Mouse (Mus musculus) kidney, adult 2 months (tissue): ENCODE data around the gene Ncaph2. TPM values are rescaled to one million over a fixed set of nuclear protein-coding genes. Genes with fewer than 3 reads are reported as not detected.

Experiments used
- DNase-seq: peaks from one replicate; pipeline ENCODE4 v3.0.0; 2021
- H3K27ac ChIP-seq: fragments of 200-500 bp; 2 replicates; pipeline ENCODE4 v1.5.1; 2012; ENCODE audit warnings: low read depth, low read length, control low read depth, inconsistent platforms; ENCODE audit not compliant: insufficient read depth
- H3K27me3 ChIP-seq: fragments of 200-500 bp; replicated peaks from 2 replicates; pipeline ENCODE4 v1.6.1; 2012; ENCODE audit warnings: mild to moderate bottlenecking, moderate library complexity, low read length, inconsistent platforms; ENCODE audit not compliant: control insufficient read depth, insufficient read depth
- H3K36me3 ChIP-seq: fragments of 200-500 bp; 2 replicates; pipeline ENCODE4 v1.6.1; 2012; ENCODE audit warnings: mild to moderate bottlenecking, moderate library complexity, low read length, inconsistent platforms; ENCODE audit not compliant: control insufficient read depth, insufficient read depth
- H3K4me1 ChIP-seq: fragments of 200-500 bp; 2 replicates; pipeline ENCODE4 v1.6.1; 2011; ENCODE audit warnings: low read length; ENCODE audit not compliant: control insufficient read depth, insufficient read depth
- H3K4me3 ChIP-seq: fragments of 200-500 bp; 2 replicates; pipeline ENCODE4 v1.5.1; 2011; ENCODE audit warnings: mild to moderate bottlenecking, low read depth, low read length, control low read depth; ENCODE audit not compliant: insufficient read depth
- CTCF ChIP-seq: fragments of 200-500 bp; conservative IDR thresholded peaks from 2 replicates; pipeline ENCODE4 v1.5.1; 2011; ENCODE audit warnings: low read depth, mild to moderate bottlenecking, control low read depth, low read length, moderate library complexity, mixed read lengths; ENCODE audit not compliant: insufficient read depth, insufficient read length
- POLR2A ChIP-seq: fragments of 200-500 bp; IDR thresholded peaks from one replicate; pipeline ENCODE4 v1.6.1; 2011; ENCODE audit warnings: low read depth, low read length, control low read depth
- WGBS: fragments of 180-500 bp; shearing (Covaris S2); methylation state at CpG from one replicate; pipeline ENCODE4 v1.1.7; 2018; 5-methylcytosine and 5-hydroxymethylcytosine counted together
- polyA plus RNA-seq: library from polyadenylated mRNA; depleted of rRNA; stranded (reverse); fragments of >200 nt; gene quantifications from 2 replicates; pipeline ENCODE4 v1.2.3, GENCODE M21; 2012

Ncaph2 gene
- polyA plus RNA-seq, 1 experiment: 111 TPM

DNA sequence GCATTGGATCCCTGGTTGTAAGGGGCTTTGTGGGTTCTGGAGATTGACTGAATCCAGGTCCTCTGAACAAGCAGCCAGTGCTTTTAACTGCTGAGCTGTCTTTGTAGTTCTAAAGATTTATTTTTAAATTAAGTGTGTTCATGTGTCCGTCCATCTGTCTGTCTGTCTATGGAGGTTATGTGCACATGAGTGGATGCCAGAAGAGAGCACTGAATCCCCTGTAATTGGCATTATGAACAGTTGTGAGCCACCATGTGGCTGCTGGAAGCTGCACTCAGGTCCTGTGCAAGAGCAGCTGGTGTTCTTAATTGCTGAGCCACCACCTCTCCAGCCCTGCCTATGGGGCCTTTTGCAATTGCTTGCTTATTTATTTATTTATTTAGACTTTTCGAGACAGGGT lies 42.6 kb downstream of the Ncaph2 start:
- Histone ChIP-seq H3K27ac (no peak overlapping the region), H3K27me3 (no peaks in the 10 kb centered on the region), H3K4me3 (no peak overlapping the region), H3K36me3 (no peaks in the 10 kb centered on the region), H3K4me1 (no peaks in the 10 kb centered on the region)
- WGBS: 84% methylated on average over 2 of the region's 2 CpGs
- DNase-seq: no peak
- TF ChIP-seq POLR2A: no peak
- TF ChIP-seq CTCF: no peak

DNA sequence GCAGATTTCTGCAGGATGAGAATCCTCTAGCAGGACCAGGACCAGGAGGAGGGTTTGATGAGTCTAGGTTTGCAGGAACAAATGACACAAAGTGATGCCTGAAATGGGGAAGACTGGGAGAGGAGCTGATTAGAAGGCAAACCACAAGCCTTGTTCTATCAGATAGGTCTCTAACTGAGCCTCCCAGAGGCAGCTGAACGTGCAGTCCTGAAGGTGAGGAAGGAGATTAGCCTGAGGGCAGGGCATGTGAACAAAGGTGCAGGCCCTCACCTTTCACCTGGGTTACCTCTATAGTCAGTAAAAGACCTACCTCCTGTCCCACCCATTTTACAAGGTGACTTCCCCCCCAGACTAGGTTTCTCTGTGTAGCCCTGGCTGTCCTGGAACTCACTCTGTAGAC lies 44.2 kb downstream of the Ncaph2 start:
- Histone ChIP-seq H3K36me3 (no peaks in the 10 kb centered on the region), H3K4me3 (no peak overlapping the region), H3K27me3 (no peaks in the 10 kb centered on the region), H3K4me1 (no peaks in the 10 kb centered on the region), H3K27ac (no peak overlapping the region)
- no peak for TF ChIP-seq POLR2A
- no peak for TF ChIP-seq CTCF
- no peak for DNase-seq
- 69% methylated on average over 1 of the region's 1 CpGs for WGBS

DNA sequence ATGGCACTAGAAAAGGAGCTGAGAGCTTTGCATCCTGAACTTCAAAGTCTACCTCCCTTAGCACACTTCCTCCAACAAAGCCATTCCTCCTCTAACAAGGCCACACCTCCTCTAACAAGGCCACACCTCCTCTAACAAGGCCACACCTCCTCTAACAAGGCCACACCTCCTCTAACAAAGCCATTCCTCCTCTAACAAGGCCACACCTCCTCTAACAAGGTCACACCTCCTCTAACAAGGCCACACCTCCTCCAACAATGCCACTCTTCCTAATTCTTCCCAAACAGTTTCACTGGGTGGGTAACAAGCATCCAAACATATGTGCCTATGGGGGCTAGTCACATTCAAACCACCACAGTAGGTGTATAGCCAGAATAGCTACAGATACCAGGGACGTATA lies 47.0 kb downstream of the Ncaph2 start:
- TF ChIP-seq CTCF: no peak
- TF ChIP-seq POLR2A: no peak
- Histone ChIP-seq H3K4me3 (no peak overlapping the region), H3K4me1 (no peaks in the 10 kb centered on the region), H3K27ac (no peak overlapping the region), H3K27me3 (no peaks in the 10 kb centered on the region; the same call in 1 of the 2 replicates), H3K36me3 (no peaks in the 10 kb centered on the region)
- 96% methylated on average over 1 of the region's 1 CpGs for WGBS
- DNase-seq: no peak

DNA sequence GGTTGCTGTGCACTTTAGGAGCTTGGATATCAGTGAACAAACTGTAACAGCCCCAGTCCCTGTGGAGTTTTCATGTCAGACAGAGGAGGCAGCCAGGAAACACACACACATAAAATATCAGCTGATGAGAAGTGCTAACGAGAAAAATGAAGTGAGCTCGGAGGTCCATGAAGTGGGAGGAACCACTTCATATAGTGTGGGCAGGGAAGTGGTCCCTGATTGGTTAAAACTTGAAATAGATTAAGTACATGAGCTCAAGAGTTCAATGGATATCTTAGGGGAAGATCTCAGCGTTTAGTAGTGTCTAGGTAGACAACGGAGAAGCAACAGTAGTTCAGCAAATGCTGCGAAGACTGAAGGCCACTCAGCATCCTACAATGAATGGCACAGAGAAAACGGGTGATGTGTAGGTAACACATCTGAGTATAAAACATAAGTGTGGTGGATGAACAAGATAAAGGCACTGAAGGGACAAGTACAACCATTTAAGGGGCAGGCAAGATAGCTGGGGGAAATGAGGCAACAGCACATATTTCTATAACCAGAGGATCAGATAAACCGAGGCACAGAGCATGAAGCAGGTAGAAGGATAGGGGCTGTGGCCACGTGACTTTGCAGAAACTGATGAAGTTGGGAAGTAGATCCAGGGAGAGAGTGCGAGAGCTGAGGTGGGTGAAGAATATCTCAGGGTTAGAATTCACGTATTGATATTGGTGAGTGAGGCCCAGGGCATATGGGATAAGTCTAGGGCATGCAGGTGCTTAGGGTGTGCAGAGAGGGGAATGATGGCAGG lies 49.5 kb downstream of the Ncaph2 start:
- no peaks in the 10 kb centered on the region for H3K4me1 ChIP-seq
- H3K4me3 ChIP-seq: no peak overlapping the region
- H3K27ac ChIP-seq: no peak overlapping the region
- H3K27me3 ChIP-seq: no peaks in the 10 kb centered on the region; the same call in 1 of the 2 replicates
- no peaks in the 10 kb centered on the region for H3K36me3 ChIP-seq
- 77% methylated on average over 10 of the region's 10 CpGs for WGBS
- no peak for DNase-seq
- no peak for TF ChIP-seq CTCF
- TF ChIP-seq POLR2A: no peak

DNA sequence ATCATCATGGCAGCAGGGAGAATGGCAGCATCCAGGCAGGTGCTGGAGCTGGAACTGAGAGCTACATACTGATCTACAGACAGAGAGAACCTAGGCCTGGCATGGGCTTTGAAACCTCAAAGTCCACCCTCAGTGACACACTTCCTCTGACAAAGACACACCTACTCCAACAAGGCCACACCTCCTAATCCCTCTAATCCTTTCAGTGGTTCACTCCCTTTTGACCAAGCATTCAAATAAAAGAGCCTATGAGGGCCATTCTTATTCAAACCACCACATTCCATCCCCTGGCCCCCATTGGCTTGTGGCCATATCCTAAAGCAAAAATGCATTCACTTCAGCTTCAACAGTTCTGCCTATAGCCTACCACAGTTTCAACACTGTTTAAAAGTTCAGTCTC lies 51.2 kb downstream of the Ncaph2 start:
- H3K27ac ChIP-seq: no peak overlapping the region
- H3K4me3 ChIP-seq: no peak overlapping the region
- H3K27me3 ChIP-seq: no peaks in the 10 kb centered on the region; the same call in 1 of the 2 replicates
- no peaks in the 10 kb centered on the region for H3K4me1 ChIP-seq
- DNase-seq: no peak
- no peaks in the 10 kb centered on the region for H3K36me3 ChIP-seq
- TF ChIP-seq POLR2A (no peak), CTCF (no peak)

DNA sequence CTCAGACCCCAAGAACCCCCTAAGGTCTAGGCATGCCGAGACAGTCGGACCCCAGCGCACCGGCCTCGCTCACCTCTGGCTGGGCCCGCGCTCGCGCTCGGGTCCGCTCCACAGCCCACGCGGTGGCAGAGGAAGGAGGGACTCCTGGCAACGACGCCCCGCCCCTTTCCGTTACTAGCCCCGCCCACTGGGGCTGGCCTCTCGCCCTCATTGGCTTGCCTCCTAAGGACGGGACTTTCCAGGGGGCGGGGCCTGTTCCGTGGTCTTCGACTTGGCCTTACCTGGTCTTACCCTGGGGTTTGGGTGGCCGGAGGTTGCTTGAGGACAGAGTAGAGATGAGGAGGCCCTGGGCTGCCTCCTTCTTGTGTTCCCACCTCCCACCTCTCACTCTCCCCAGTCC lies 54.6 kb downstream of the Ncaph2 start, which contains the start of gene Syce3:
Gene Syce3 (minus strand): TSS at position 386 of the 400 bp plus-strand sequence.
- Histone ChIP-seq H3K27ac (no peak within 1 kb of the TSS), H3K27me3 (no peaks in the 10 kb centered on the region; the same call in 1 of the 2 replicates), H3K36me3 (no peaks in the 10 kb centered on the region), H3K4me3 (no peak within 1 kb of the TSS), H3K4me1 (no peaks in the 10 kb centered on the region)
- no peak for DNase-seq
- 87% methylated on average over 24 of the region's 24 CpGs for WGBS
- TF ChIP-seq POLR2A (no peak), CTCF (no peak)

DNA sequence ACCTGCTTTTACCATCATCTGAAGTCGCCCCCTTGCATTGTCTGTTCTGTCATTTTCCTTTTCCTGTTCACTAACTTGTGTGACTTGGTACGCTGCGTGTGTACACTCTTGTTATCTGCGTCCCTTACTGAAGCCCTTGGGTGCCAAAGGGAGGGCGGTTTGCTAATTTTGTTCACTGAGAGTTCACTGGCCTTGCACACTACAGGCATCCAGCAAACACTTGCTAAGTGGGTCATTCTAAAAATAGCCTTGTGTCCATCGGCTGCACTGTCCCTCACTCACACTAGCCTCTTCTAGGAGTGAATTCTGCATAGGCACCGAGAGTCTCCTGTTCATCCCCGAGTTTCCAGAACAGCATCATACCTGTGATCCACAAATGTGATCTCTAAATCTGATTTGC lies 59.8 kb downstream of the Ncaph2 start:
- H3K27me3 ChIP-seq: no peaks in the 10 kb centered on the region; the same call in 1 of the 2 replicates
- H3K4me3 ChIP-seq: no peak overlapping the region
- no peak overlapping the region for H3K27ac ChIP-seq
- TF ChIP-seq POLR2A (no peak), CTCF (no peak)
- WGBS: 80% methylated on average over 8 of the region's 8 CpGs
- no peaks in the 10 kb centered on the region; the same call in 1 of the 2 replicates for H3K36me3 ChIP-seq
- no peak for DNase-seq
- no peaks in the 10 kb centered on the region for H3K4me1 ChIP-seq
